Mouse (Mus musculus): ENCODE data around the gene Mrpl50. TPM values are rescaled to one million over a fixed set of nuclear protein-coding genes. Genes with fewer than 3 reads are reported as not detected.

The Mrpl50 gene
- polyA plus RNA-seq, 1 experiment from 2014 or later: 79.1 TPM

DNA sequence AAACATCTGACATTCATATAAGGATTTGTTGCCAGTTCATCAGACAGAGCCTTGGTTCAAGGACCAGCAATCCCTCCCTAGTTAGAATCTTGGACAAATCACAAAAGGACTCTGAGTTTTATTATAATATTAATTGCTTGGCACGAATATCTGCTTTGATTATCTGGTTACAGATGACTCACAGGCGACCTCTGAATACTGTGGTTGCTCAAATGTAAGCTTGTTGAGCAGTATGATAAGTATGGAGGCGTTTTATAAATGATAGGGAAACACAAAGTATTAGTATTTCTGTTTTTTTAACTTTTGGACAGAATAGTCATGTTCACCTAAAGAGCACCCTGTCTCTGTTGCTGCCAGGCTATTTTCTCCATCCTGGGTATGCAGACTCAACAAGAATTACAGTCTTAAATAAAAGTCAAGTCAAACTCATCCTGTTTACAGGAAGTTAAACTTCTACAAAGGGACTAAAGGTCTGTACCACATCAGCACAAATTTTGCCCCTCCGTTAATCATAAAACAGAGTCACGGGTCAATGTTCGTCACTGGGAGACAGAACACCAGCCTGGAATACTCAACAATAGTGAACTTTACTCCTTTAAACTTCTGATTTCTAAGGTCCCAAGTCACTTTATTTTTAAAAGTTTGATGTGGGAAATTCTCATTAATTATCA is 26.1 kb upstream of the Mrpl50 start:
- Histone ChIP-seq H3K27me3 (ENCODE audit: control insufficient read depth, insufficient read depth, low read length) (no peaks in the 10 kb centered on the region), H3K4me3 (ENCODE audit: low read depth, low read length) (no peak overlapping the region), H3K27ac (ENCODE audit: low read depth, low read length) (no peak overlapping the region), H3K4me2 (ENCODE audit: low read depth, low read length) (no peak overlapping the region), H3K36me3 (ENCODE audit: control insufficient read depth, insufficient read depth, low read length) (no peaks in the 10 kb centered on the region), H3K4me1 (ENCODE audit: control insufficient read depth, insufficient read depth, low read length) (no peaks in the 10 kb centered on the region), H3K9me3 (ENCODE audit: control insufficient read depth, low read length) (no peaks in the 10 kb centered on the region), H3K9ac (replicated peaks; ENCODE audit: low read depth, low read length) (no peak overlapping the region)
- no peak for ATAC-seq (ENCODE audit: low read depth)
- whole genome bisulfite sequencing: 81% methylated on average over 6 of the region's 6 CpGs

GRCm38 (mm10) chr4:49546026-49546425 is 25.1 kb upstream of the Mrpl50 start:
- no peak overlapping the region for H3K9ac ChIP-seq (replicated peaks; ENCODE audit: low read depth, low read length)
- H3K4me3 ChIP-seq (ENCODE audit: low read depth, low read length): no peak overlapping the region
- no peak for ATAC-seq (ENCODE audit: low read depth)
- no peaks in the 10 kb centered on the region for H3K36me3 ChIP-seq (ENCODE audit: control insufficient read depth, insufficient read depth, low read length)
- no peak overlapping the region for H3K4me2 ChIP-seq (ENCODE audit: low read depth, low read length)
- WGBS: 84% methylated on average over 2 of the region's 2 CpGs
- no peaks in the 10 kb centered on the region for H3K9me3 ChIP-seq (ENCODE audit: control insufficient read depth, low read length)
- no peaks in the 10 kb centered on the region for H3K4me1 ChIP-seq (ENCODE audit: control insufficient read depth, insufficient read depth, low read length)
- no peak overlapping the region for H3K27ac ChIP-seq (ENCODE audit: low read depth, low read length)
- no peaks in the 10 kb centered on the region for H3K27me3 ChIP-seq (ENCODE audit: control insufficient read depth, insufficient read depth, low read length)

- no peak overlapping the region for H3K27ac ChIP-seq (ENCODE audit: low read depth, low read length)
- no peak overlapping the region for H3K4me3 ChIP-seq (ENCODE audit: low read depth, low read length)
- no peak for ATAC-seq (ENCODE audit: low read depth)
- H3K9ac ChIP-seq (replicated peaks; ENCODE audit: low read depth, low read length): no peak overlapping the region
- no peaks in the 10 kb centered on the region for H3K36me3 ChIP-seq (ENCODE audit: control insufficient read depth, insufficient read depth, low read length)
- no peak overlapping the region for H3K4me2 ChIP-seq (ENCODE audit: low read depth, low read length)
- H3K4me1 ChIP-seq (ENCODE audit: control insufficient read depth, insufficient read depth, low read length): no peaks in the 10 kb centered on the region
- no peaks in the 10 kb centered on the region for H3K27me3 ChIP-seq (ENCODE audit: control insufficient read depth, insufficient read depth, low read length)
- H3K9me3 ChIP-seq (ENCODE audit: control insufficient read depth, low read length): no peaks in the 10 kb centered on the region
- WGBS: 71% methylated on average over 3 of the region's 3 CpGs
Observed at GRCm38 (mm10) chr4:49540966-49541365, 20.1 kb upstream of the Mrpl50 start.

GRCm38 (mm10) chr4:49539665-49540064 is 18.8 kb upstream of the Mrpl50 start:
- H3K4me2 ChIP-seq (ENCODE audit: low read depth, low read length): no peak overlapping the region
- no peak overlapping the region for H3K27ac ChIP-seq (ENCODE audit: low read depth, low read length)
- no peaks in the 10 kb centered on the region for H3K9me3 ChIP-seq (ENCODE audit: control insufficient read depth, low read length)
- H3K36me3 ChIP-seq (ENCODE audit: control insufficient read depth, insufficient read depth, low read length): no peaks in the 10 kb centered on the region
- no peak overlapping the region for H3K9ac ChIP-seq (replicated peaks; ENCODE audit: low read depth, low read length)
- H3K4me1 ChIP-seq (ENCODE audit: control insufficient read depth, insufficient read depth, low read length): no peaks in the 10 kb centered on the region
- ATAC-seq (ENCODE audit: low read depth): no peak
- no peaks in the 10 kb centered on the region for H3K27me3 ChIP-seq (ENCODE audit: control insufficient read depth, insufficient read depth, low read length)
- WGBS: 76% methylated on average over 6 of the region's 6 CpGs
- H3K4me3 ChIP-seq (ENCODE audit: low read depth, low read length): no peak overlapping the region

- H3K27me3 ChIP-seq (ENCODE audit: control insufficient read depth, insufficient read depth, low read length): no peaks in the 10 kb centered on the region
- no peaks in the 10 kb centered on the region for H3K36me3 ChIP-seq (ENCODE audit: control insufficient read depth, insufficient read depth, low read length)
- no peak overlapping the region for H3K4me3 ChIP-seq (ENCODE audit: low read depth, low read length)
- H3K9me3 ChIP-seq (ENCODE audit: control insufficient read depth, low read length): no peaks in the 10 kb centered on the region
- no peaks in the 10 kb centered on the region for H3K4me1 ChIP-seq (ENCODE audit: control insufficient read depth, insufficient read depth, low read length)
- H3K4me2 ChIP-seq (ENCODE audit: low read depth, low read length): no peak overlapping the region
- H3K9ac ChIP-seq (replicated peaks; ENCODE audit: low read depth, low read length): no peak overlapping the region
- 89% methylated on average over 4 of the region's 4 CpGs for WGBS
- no peak for ATAC-seq (ENCODE audit: low read depth)
- no peak overlapping the region for H3K27ac ChIP-seq (ENCODE audit: low read depth, low read length)
Observed at GRCm38 (mm10) chr4:49536671-49537070, 15.8 kb upstream of the Mrpl50 start.

DNA sequence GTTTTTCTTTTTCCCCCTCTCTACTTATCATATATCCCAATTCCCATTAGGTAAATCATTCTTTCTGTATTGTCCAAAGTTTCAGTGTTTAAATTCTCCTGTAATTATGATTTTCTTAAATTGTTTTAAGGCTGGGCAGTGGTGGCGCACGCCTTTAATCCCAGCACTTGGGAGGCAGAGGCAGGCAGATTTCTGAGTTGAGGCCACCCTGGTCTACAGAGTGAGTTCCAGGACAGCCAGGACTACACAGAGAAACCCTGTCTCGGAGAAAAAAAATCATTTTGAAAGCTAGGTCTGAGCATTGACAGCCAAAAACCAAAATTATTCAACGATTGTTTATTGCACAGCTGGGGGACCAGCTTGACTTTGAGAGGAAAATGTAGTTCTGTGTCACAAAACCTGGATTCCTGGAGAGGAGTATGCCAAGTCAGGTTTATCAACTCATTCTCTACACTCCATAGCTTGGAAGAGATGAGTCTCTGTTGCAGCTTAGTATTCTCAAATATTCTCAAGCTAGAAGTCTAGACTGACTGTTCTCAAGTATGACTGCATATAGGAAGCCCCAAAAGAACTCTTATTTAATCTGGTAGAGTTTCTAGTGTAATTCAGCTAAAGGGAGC is 14.9 kb upstream of the Mrpl50 start:
- Histone ChIP-seq H3K36me3 (ENCODE audit: control insufficient read depth, insufficient read depth, low read length) (peaks cover 1% of the 10 kb centered on the region; the same call in 1 of the 2 replicates), H3K27me3 (ENCODE audit: control insufficient read depth, insufficient read depth, low read length) (no peaks in the 10 kb centered on the region), H3K9me3 (ENCODE audit: control insufficient read depth, low read length) (no peaks in the 10 kb centered on the region), H3K4me2 (ENCODE audit: low read depth, low read length) (no peak overlapping the region), H3K27ac (ENCODE audit: low read depth, low read length) (no peak overlapping the region), H3K4me3 (ENCODE audit: low read depth, low read length) (no peak overlapping the region), H3K9ac (replicated peaks; ENCODE audit: low read depth, low read length) (no peak overlapping the region), H3K4me1 (ENCODE audit: control insufficient read depth, insufficient read depth, low read length) (no peaks in the 10 kb centered on the region)
- ATAC-seq (ENCODE audit: low read depth): no peak
- WGBS: 95% methylated on average over 4 of the region's 4 CpGs

GRCm38 (mm10) chr4:49535036-49535435 is 14.1 kb upstream of the Mrpl50 start:
- WGBS: 84% methylated on average over 3 of the region's 3 CpGs
- no peak overlapping the region for H3K9ac ChIP-seq (replicated peaks; ENCODE audit: low read depth, low read length)
- H3K4me1 ChIP-seq (ENCODE audit: control insufficient read depth, insufficient read depth, low read length): no peaks in the 10 kb centered on the region
- no peak overlapping the region for H3K4me2 ChIP-seq (ENCODE audit: low read depth, low read length)
- 0 out of 2 replicates have a peak, but pooled peaks cover 2% of the 10 kb centered on the region for H3K9me3 ChIP-seq (ENCODE audit: control insufficient read depth, low read length)
- H3K36me3 ChIP-seq (ENCODE audit: control insufficient read depth, insufficient read depth, low read length): peaks cover 9% of the 10 kb centered on the region
- H3K4me3 ChIP-seq (ENCODE audit: low read depth, low read length): no peak overlapping the region
- ATAC-seq (ENCODE audit: low read depth): no peak
- H3K27me3 ChIP-seq (ENCODE audit: control insufficient read depth, insufficient read depth, low read length): no peaks in the 10 kb centered on the region
- H3K27ac ChIP-seq (ENCODE audit: low read depth, low read length): no peak overlapping the region

GRCm38 (mm10) chr4:49522576-49522975 is 1.7 kb upstream of the Mrpl50 start:
- Histone ChIP-seq H3K9me3 (ENCODE audit: control insufficient read depth, low read length) (no peaks in the 10 kb centered on the region), H3K27me3 (ENCODE audit: control insufficient read depth, insufficient read depth, low read length) (no peaks in the 10 kb centered on the region), H3K4me3 (ENCODE audit: low read depth, low read length) (no peak overlapping the region), H3K9ac (replicated peaks; ENCODE audit: low read depth, low read length) (no peak overlapping the region), H3K4me1 (ENCODE audit: control insufficient read depth, insufficient read depth, low read length) (peaks cover 14% of the 10 kb centered on the region), H3K27ac (ENCODE audit: low read depth, low read length) (no peak overlapping the region), H3K36me3 (ENCODE audit: control insufficient read depth, insufficient read depth, low read length) (0 out of 2 replicates have a peak, but pooled peaks cover 2% of the 10 kb centered on the region), H3K4me2 (ENCODE audit: low read depth, low read length) (no peak overlapping the region; the same call in 1 of the 2 replicates)
- 79% methylated on average over 9 of the region's 9 CpGs for WGBS
- ATAC-seq (ENCODE audit: low read depth): no peak

DNA sequence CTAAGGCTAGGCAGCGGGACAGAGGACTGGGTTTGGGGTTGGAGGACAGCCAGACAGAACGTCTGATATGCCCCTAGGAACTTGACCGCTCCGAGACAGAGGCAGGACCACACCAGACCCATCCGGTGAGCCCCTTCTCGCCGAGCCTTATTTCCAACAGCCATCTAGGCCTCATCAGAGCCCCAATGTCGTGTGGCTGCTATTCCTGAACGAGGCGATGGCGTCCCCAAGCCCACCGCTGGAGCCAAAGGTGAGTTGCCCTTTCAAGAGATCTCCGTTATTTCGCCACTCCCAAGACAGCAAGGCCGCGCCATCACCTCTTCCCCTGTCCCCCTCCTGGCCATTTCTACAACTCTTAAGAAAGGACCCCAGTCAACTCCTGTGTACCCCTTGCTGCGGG is 453 bp upstream of the Mrpl50 start:
- H3K27me3 ChIP-seq (ENCODE audit: control insufficient read depth, insufficient read depth, low read length): no peaks in the 10 kb centered on the region
- peak overlapping the region; percentile 71 for H3K4me2 ChIP-seq (ENCODE audit: low read depth, low read length)
- H3K9me3 ChIP-seq (ENCODE audit: control insufficient read depth, low read length): no peaks in the 10 kb centered on the region
- H3K4me3 ChIP-seq (ENCODE audit: low read depth, low read length): peak overlapping the region; percentile 64
- H3K36me3 ChIP-seq (ENCODE audit: control insufficient read depth, insufficient read depth, low read length): 0 out of 2 replicates have a peak, but pooled peaks cover 2% of the 10 kb centered on the region
- no peak overlapping the region for H3K27ac ChIP-seq (ENCODE audit: low read depth, low read length)
- peak overlapping the region; percentile 73 for H3K9ac ChIP-seq (replicated peaks; ENCODE audit: low read depth, low read length)
- ATAC-seq (ENCODE audit: low read depth): peak; percentile 70; the same call in 1 of the 2 replicates
- WGBS: under 1% methylated on average over 17 of the region's 17 CpGs
- H3K4me1 ChIP-seq (ENCODE audit: control insufficient read depth, insufficient read depth, low read length): peaks cover 14% of the 10 kb centered on the region
